Mouse (Mus musculus) kidney, embryonic 16.5 days (tissue): ENCODE data around the gene Selenof. TPM values are rescaled to one million over a fixed set of nuclear protein-coding genes. Genes with fewer than 3 reads are reported as not detected.

Experiments
- ATAC-seq: fragments of 200-750 bp; cut with Nextera tagmentation; 2 replicates; pipeline ENCODE4 v1.8.0; 2017; ENCODE audit warnings: moderate TSS enrichment; ENCODE audit not compliant: low FRiP score, low TSS enrichment
- H3K27ac ChIP-seq: fragments of 300-500 bp; sonication (generic); 2 replicates; pipeline ENCODE4 v1.5.1; 2014; ENCODE audit warnings: low read length
- H3K27me3 ChIP-seq: fragments of 300-500 bp; sonication (generic); 2 replicates; pipeline ENCODE4 v1.6.1; 2014; ENCODE audit warnings: low read length, control low read depth, mixed read lengths; ENCODE audit not compliant: insufficient read depth
- H3K36me3 ChIP-seq: fragments of 300-500 bp; sonication (generic); 2 replicates; pipeline ENCODE4 v1.6.1; 2014; ENCODE audit warnings: low read length, control low read depth, mixed read lengths; ENCODE audit not compliant: insufficient read depth
- H3K4me1 ChIP-seq: fragments of 300-500 bp; sonication (generic); 2 replicates; pipeline ENCODE4 v1.6.1; 2014; ENCODE audit warnings: low read length, control low read depth, mixed read lengths; ENCODE audit not compliant: insufficient read depth
- H3K4me2 ChIP-seq: fragments of 300-500 bp; sonication (generic); replicated peaks from 2 replicates; pipeline ENCODE4 v1.6.1; 2014; ENCODE audit warnings: low read depth, low read length
- H3K4me3 ChIP-seq: fragments of 300-500 bp; sonication (generic); 2 replicates; pipeline ENCODE4 v1.5.1; 2014; ENCODE audit warnings: mild to moderate bottlenecking, low read length
- H3K9ac ChIP-seq: fragments of 300-500 bp; sonication (generic); replicated peaks from 2 replicates; pipeline ENCODE4 v1.6.1; 2014; ENCODE audit warnings: low read length
- H3K9me3 ChIP-seq: fragments of 300-500 bp; sonication (generic); 2 replicates; pipeline ENCODE4 v1.6.1; 2016; ENCODE audit warnings: low read length, control low read depth
- WGBS: fragments of 180-500 bp; shearing (Covaris S2); extraction: QIAGEN DNeasy Blood & Tissue Kit; methylation state at CpG from one replicate; pipeline ENCODE4 v1.1.7; 2014; 5-methylcytosine and 5-hydroxymethylcytosine counted together
- polyA plus RNA-seq: library from polyadenylated mRNA; unstranded; fragments of >200 nt; fragmentation: Nextera tagmentation; extraction: Ambion mirVana; gene quantifications from 2 replicates; pipeline ENCODE4 v1.2.1, GENCODE M21; 2015

The Selenof gene
- polyA plus RNA-seq, 1 experiment from 2014 or later = 709 TPM

DNA sequence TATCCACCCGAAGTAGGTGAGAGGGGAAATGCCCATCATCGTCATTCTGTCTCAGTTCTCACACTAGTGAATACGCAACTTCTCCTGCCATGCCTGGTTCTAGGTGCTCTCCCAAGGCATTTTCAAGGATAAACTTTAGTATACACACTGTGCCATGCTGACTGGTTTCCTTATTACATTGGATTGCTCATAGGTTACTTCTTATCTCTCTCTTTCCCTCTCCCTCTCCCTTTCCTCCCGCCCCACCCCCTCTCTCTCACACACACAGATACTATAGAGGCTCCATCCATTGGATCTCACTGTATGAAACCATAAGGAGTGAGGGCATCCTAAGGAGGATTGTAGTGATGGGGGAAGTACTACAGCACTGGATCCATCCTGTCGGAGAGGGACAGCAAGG lies 38.0 kb downstream of the Selenof start:
- Histone ChIP-seq H3K9me3 (peaks cover 5% of the 10 kb centered on the region), H3K4me3 (no peak overlapping the region), H3K4me1 (peaks cover 18% of the 10 kb centered on the region), H3K4me2 (no peak overlapping the region), H3K36me3 (no peaks in the 10 kb centered on the region), H3K27me3 (no peaks in the 10 kb centered on the region), H3K9ac (no peak overlapping the region), H3K27ac (no peak overlapping the region)
- 92% methylated on average over 5 of the region's 5 CpGs for WGBS
- no peak for ATAC-seq

DNA sequence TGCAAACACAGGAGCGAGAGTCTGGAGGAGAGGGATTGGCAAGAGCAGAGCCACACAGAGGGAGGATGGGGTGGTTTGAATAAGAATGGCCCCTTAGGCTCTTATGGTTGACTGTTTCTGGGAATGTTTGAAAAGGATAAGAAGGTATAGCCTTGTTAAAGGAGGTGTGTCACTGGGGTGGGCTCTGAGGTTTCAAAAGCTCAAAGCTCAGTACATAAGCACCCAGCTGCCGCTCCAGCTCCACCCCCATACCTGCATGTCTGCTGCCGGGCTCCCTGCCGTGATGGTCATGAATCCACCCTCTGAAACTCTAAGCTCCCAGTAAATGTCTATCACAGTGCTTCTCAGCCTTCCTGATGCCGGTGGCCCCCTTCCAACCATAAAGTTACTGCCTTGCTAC lies 40.7 kb downstream of the Selenof start:
- no peaks in the 10 kb centered on the region for H3K27me3 ChIP-seq
- no peaks in the 10 kb centered on the region for H3K36me3 ChIP-seq
- H3K4me2 ChIP-seq = no peak overlapping the region
- ATAC-seq = no peak
- no peak overlapping the region for H3K4me3 ChIP-seq
- 47% methylated on average over 5 of the region's 5 CpGs for WGBS
- peaks cover 5% of the 10 kb centered on the region for H3K9me3 ChIP-seq
- H3K4me1 ChIP-seq = peaks cover 41% of the 10 kb centered on the region
- H3K9ac ChIP-seq = no peak overlapping the region
- no peak overlapping the region for H3K27ac ChIP-seq

DNA sequence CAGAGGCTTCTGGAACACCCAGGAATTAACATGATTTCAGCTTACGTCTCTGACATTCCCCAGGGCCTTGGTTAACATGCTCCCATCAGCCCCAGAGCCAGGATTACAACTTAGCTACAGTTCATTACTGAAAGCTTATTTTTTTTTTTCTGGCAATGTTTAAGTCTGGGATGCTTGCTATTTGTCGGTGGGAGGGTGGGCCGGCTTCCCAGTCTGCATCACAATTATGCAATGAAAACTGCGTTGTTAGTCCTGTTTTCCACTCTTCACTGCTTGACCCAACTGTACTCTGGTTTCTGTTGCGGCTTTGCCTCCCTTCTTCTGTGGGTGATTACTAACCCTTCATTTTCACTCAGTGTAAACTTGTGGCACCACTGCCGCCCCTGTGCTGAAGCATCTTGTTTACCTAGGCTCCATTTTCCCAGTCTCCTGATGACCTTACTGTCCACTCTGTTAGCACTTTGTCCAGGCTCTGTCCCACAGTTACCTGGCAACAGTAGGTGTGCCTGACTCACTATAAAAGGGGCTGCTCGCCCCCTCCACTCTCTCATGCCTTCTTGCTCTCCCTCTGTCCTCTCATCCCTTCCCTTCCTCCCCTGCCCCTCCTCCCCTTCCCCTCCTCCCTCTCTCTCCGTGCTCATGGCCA lies 41.6 kb downstream of the Selenof start:
- Histone ChIP-seq H3K4me2 (no peak overlapping the region), H3K4me1 (peaks cover 51% of the 10 kb centered on the region), H3K27ac (no peak overlapping the region), H3K4me3 (no peak overlapping the region), H3K9me3 (peaks cover 5% of the 10 kb centered on the region), H3K27me3 (no peaks in the 10 kb centered on the region), H3K9ac (no peak overlapping the region), H3K36me3 (no peaks in the 10 kb centered on the region)
- 49% methylated on average over 8 of the region's 8 CpGs for WGBS
- ATAC-seq = no peak

DNA sequence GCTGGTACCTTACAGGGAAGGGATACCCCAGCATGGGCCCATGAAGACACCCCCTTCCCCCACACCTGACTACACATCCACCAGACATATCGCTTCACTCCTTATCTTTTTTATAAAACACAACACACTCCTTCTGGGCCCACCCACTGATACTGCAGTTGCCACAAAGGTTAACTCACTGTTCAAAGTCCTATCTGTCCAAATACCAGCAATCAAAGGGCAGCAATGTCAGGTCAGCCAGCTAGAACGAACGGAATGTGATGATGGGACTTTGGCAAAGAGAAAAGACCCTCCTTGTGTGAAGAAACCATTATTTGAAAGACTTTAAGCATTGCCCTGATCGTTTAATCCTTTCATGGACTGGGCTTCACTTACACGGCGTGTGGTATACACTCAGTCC lies 42.3 kb downstream of the Selenof start:
- no peaks in the 10 kb centered on the region for H3K27me3 ChIP-seq
- no peak overlapping the region for H3K27ac ChIP-seq
- no peaks in the 10 kb centered on the region for H3K36me3 ChIP-seq
- peaks cover 5% of the 10 kb centered on the region for H3K9me3 ChIP-seq
- no peak overlapping the region for H3K9ac ChIP-seq
- ATAC-seq = no peak
- 75% methylated on average over 6 of the region's 6 CpGs for WGBS
- H3K4me1 ChIP-seq = peaks cover 53% of the 10 kb centered on the region
- H3K4me2 ChIP-seq = no peak overlapping the region
- no peak overlapping the region for H3K4me3 ChIP-seq

DNA sequence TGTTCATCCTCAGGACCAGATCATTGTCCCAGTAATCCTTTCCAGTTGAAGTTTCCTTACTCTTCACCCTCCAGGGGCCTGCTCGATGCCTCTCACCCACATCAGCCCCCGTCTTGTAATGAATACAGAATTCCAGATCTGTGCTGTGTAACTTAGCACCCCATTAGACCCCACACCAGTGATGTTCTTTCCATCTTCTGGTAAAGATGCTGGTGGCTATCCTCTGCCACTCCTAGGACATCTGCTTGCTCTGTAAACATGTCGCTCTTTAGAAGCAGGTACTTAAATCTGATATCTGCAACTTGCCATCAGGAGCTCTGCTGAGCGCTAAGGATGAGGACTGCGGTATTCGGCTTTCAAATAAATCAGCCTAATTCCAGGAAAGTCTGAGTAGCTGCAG lies 44.2 kb downstream of the Selenof start:
- Histone ChIP-seq H3K27ac (peak overlapping the region; percentile 59), H3K36me3 (no peaks in the 10 kb centered on the region), H3K27me3 (no peaks in the 10 kb centered on the region), H3K4me3 (no peak overlapping the region), H3K4me1 (peaks cover 53% of the 10 kb centered on the region), H3K9ac (no peak overlapping the region), H3K4me2 (no peak overlapping the region), H3K9me3 (peaks cover 6% of the 10 kb centered on the region)
- WGBS = 23% methylated on average over 6 of the region's 6 CpGs
- peak; percentile 50 for ATAC-seq

DNA sequence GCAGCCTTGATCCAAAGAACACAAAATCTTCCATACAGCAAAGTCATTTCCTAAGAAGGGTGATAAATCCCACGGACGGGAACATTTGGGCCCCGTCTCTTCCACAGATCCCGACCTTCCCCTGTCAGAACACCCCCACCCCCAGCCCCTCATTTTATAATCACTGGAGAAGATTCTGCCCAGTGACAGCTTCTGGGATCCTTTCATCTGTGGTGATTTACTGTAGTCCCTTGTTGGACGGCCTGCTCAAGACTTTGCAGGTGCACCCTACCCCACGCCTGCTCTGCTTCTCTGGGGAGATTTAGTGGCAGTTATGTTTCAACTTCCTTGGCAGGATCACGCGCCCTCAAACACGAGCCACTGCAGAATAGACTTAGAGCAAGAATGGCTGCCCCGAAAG lies 44.6 kb downstream of the Selenof start:
- Histone ChIP-seq H3K27me3 (no peaks in the 10 kb centered on the region), H3K4me3 (no peak overlapping the region), H3K4me1 (peaks cover 53% of the 10 kb centered on the region), H3K9ac (no peak overlapping the region), H3K4me2 (no peak overlapping the region), H3K9me3 (peaks cover 3% of the 10 kb centered on the region), H3K36me3 (no peaks in the 10 kb centered on the region), H3K27ac (no peak overlapping the region; the same call in 1 of the 2 replicates)
- 22% methylated on average over 10 of the region's 10 CpGs for WGBS
- ATAC-seq = peak; percentile 62

DNA sequence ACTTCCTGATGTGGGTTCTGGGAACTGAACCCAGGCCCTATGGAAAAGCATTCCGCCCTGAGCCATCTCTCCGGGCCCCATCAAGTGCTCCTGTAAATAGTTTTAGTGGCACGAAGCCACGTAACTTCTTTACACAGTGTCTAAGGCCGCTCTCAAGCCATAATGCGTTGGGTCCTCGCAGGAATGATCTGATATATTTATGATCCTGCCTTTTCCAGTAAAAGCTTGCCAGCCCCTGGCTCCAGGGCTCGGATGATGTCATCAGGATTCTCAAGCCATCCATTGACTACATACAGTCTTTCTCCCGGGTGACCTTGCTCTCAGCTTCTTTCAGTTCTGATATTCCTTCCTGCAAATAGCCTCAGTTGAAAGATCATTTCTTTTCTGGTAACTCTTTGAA lies 45.4 kb downstream of the Selenof start:
- WGBS = 68% methylated on average over 9 of the region's 9 CpGs
- H3K27me3 ChIP-seq = no peaks in the 10 kb centered on the region
- peaks cover 53% of the 10 kb centered on the region for H3K4me1 ChIP-seq
- no peak overlapping the region for H3K27ac ChIP-seq
- no peaks in the 10 kb centered on the region for H3K36me3 ChIP-seq
- no peak overlapping the region for H3K9ac ChIP-seq
- no peak overlapping the region for H3K4me2 ChIP-seq
- H3K4me3 ChIP-seq = no peak overlapping the region
- ATAC-seq = no peak
- H3K9me3 ChIP-seq = peaks cover 3% of the 10 kb centered on the region

DNA sequence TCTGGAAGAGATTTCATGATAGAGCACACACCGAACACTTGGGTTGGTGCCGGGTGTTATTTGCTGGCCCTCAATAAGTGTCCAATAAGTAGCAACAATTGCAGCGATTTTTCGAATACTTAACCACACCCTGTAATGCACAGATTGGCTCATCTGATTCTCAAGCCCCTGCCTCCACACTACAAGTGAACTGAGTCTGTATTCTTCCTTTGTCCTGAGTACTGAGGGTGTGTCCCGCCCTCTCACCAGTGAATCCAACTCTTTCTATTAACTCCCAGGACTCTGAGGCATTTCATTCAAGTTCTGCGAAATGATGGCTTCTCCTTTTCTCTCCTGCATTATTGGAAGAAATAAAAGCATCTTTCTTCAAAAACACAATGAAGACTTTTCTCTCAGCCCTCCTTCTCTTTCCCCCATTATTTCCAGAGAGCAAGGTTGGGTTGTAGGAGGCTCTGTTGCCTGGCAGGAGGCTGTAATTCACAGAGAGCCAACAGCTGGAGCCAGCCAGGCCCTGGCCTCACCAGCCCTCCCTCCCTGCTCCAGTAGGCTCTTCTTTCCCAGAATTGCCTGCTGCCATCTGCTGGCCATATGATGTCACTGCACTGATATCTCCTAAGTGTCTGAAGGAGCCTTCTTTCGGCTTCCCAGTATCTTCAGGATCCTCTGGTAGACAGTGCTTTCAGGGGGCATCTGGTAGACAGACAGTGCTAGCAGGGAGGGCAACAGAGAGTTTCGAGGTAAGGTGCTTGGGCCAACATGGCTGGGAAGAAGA lies 46.7 kb downstream of the Selenof start:
- peaks cover 3% of the 10 kb centered on the region for H3K9me3 ChIP-seq
- H3K27ac ChIP-seq = no peak overlapping the region
- H3K4me2 ChIP-seq = no peak overlapping the region
- WGBS = 69% methylated on average over 8 of the region's 8 CpGs
- H3K36me3 ChIP-seq = no peaks in the 10 kb centered on the region
- no peak overlapping the region for H3K9ac ChIP-seq
- peaks cover 43% of the 10 kb centered on the region for H3K4me1 ChIP-seq
- peak; percentile 89 for ATAC-seq
- no peaks in the 10 kb centered on the region for H3K27me3 ChIP-seq
- no peak overlapping the region for H3K4me3 ChIP-seq

DNA sequence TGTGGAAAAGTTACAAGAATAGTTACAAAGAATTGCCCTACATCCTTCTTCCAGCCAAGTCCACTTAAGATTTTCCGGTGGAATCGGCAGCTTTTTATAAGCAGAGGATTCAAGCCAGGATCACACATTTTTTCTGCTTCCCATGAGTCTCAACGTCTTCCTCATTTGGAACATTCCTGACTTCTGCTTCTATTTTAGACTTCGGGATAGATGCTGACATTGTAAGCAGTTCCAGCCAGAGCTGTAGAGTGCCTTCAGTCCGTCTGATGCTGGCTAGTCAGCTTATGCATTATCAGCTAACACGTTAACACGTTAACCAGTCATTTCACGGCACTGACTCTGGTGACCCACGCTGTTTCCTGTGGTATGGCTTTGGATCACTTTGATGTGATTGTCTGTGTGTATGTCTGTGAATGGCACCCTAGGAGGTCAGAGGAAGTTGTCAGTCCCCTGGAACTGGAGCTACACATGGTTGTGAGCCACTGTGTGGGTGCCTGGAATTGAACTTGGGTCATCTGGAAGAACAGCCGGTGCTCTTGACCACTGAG lies 47.6 kb downstream of the Selenof start:
- ATAC-seq = no peak
- 79% methylated on average over 10 of the region's 10 CpGs for WGBS
- H3K27ac ChIP-seq = no peak overlapping the region

More for the DNA sequence above, 47.6 kb downstream of the Selenof start:
- H3K36me3 ChIP-seq = no peaks in the 10 kb centered on the region
- peaks cover 36% of the 10 kb centered on the region for H3K4me1 ChIP-seq
- no peak overlapping the region for H3K9ac ChIP-seq
- H3K4me2 ChIP-seq = no peak overlapping the region
- peaks cover 7% of the 10 kb centered on the region for H3K9me3 ChIP-seq
- no peaks in the 10 kb centered on the region for H3K27me3 ChIP-seq
- H3K4me3 ChIP-seq = no peak overlapping the region
